16 mouse cellular contexts compared by ENCODE assay signal in the genomic region with DNA sequence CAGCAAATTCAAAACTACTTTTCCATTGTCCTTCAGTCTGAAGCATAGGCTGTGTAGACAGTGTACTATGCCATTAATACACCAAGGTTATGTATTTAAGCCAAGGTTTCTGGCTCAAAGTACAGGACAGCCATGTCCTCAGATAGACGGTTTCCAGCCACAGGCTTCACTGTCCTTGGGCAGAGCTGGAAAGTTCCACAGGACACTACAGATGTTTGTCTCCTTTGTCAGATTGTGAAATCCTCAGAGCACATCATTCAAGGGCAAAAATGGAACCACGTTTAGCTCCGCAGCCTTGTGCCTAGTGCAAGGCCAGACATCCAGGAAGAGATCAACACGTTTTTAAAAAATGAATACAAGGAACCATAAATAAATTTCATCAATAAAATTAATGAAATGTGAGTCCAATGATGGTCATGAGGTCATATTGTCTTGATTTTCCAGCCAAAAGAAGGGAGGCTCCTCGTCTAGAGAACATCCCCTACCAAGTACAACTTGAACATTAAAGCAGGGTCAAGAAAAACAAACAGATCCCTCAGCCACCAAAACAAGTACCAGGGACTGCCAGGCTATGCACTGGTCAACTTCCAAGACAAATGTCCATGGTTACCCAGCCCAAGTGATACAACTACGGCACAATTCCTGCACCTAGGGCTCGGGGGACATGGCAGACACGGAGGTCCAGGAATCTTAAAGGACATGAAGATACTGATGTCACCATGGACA.
A peak's percentile ranks its signal among the peaks of the same experiment; 100 is the strongest.
DNase-seq lines count a peak whose midpoint lies in the region; ATAC-seq and TF ChIP-seq lines count a peak whose summit lies in the region.
"Had no signal": no experiment of that assay in that cellular context is flagged by ENCODE, and none has a peak within 500 bp of the region (broad histone marks: within the 10 kb centered on the region; RNA-seq: fewer than 3 reads in every experiment).

No protein-coding gene starts in this region.

- no peak for TF ChIP-seq POLR2A in testis, adult 2 months (IDR thresholded peaks at IDR 0.05; ENCODE audit: control insufficient read depth, low read depth, low read length)

- TF ChIP-seq CTCF in testis, adult 2 months (IDR thresholded peaks at IDR 0.05; ENCODE audit: control insufficient read depth, insufficient read depth, insufficient replicate concordance, low read depth, low read length): no peak

- no peaks in the 10 kb centered on the region for H3K36me3 ChIP-seq in kidney, embryonic 16.5 days (ENCODE audit: insufficient read depth, low read length)
- no peaks in the 10 kb centered on the region for H3K36me3 ChIP-seq in testis, adult 2 months (ENCODE audit: control insufficient read depth, insufficient read depth, low read length)
- H3K36me3 ChIP-seq: embryonic facial prominence, embryonic 10.5 days; limb, embryonic 13.5 days; neural tube, embryonic 15.5 days had no signal

- DNase-seq in gastrocnemius, adult 18-20 months (ENCODE audit: low spot score): peak; percentile 45
- DNase-seq in gastrocnemius, postnatal 10 days: no peak
- DNase-seq in kidney, adult 11 months: no peak
- no peak for DNase-seq in testis, postnatal 10 days (ENCODE audit: low spot score)
- no peak for DNase-seq in layer of hippocampus, adult 9-11 months
- no peak for DNase-seq in left cerebral cortex, adult 8-10 months (ENCODE audit: low spot score in 2 of 2)
- DNase-seq: cerebellum, adult 8-10 months; kidney, postnatal 10 days; right cerebral cortex, postnatal 14 days had no signal

- no peak for ATAC-seq in kidney, embryonic 16.5 days (ENCODE audit: low FRiP score, low TSS enrichment)
- ATAC-seq: hindbrain, embryonic 16.5 days had no signal

- H3K9me3 ChIP-seq in kidney, embryonic 16.5 days (ENCODE audit: low read length): no peaks in the 10 kb centered on the region
- H3K9me3 ChIP-seq: embryonic facial prominence, embryonic 10.5 days; limb, embryonic 13.5 days; megakaryocyte, embryonic 14.5 days; neural tube, embryonic 15.5 days had no signal

- H3K4me2 ChIP-seq in kidney, embryonic 16.5 days (replicated peaks; ENCODE audit: low read depth, low read length): no peak overlapping the region
- H3K4me2 ChIP-seq: limb, embryonic 13.5 days; neural tube, embryonic 15.5 days had no signal

- H3K4me3 ChIP-seq in kidney, embryonic 16.5 days (ENCODE audit: low read length): no peak overlapping the region
- H3K4me3 ChIP-seq in testis, adult 2 months (ENCODE audit: control insufficient read depth, low read depth, low read length): no peak overlapping the region
- H3K4me3 ChIP-seq: embryonic facial prominence, embryonic 10.5 days; limb, embryonic 13.5 days; megakaryocyte, embryonic 14.5 days; neural tube, embryonic 15.5 days had no signal

- H3K9ac ChIP-seq in kidney, embryonic 16.5 days (replicated peaks; ENCODE audit: low read length): no peak overlapping the region
- H3K9ac ChIP-seq: limb, embryonic 13.5 days; neural tube, embryonic 15.5 days had no signal

- H3K4me1 ChIP-seq in kidney, embryonic 16.5 days (ENCODE audit: insufficient read depth, low read length): peaks cover 7% of the 10 kb centered on the region; the same call in 1 of the 2 replicates
- H3K4me1 ChIP-seq in testis, adult 2 months (ENCODE audit: control insufficient read depth, insufficient read depth, low read length): no peaks in the 10 kb centered on the region
- H3K4me1 ChIP-seq: neural tube, embryonic 15.5 days had no signal

- H3K27me3 ChIP-seq in kidney, embryonic 16.5 days (ENCODE audit: insufficient read depth, low read length): no peaks in the 10 kb centered on the region
- no peaks in the 10 kb centered on the region for H3K27me3 ChIP-seq in testis, adult 2 months (ENCODE audit: control insufficient read depth, insufficient read depth, low read length)
- H3K27me3 ChIP-seq: limb, embryonic 13.5 days; neural tube, embryonic 15.5 days had no signal

- whole genome bisulfite sequencing in kidney, embryonic 16.5 days: 77% methylated on average over 8 of the region's 8 CpGs

- peak overlapping the region; percentile 69 for H3K27ac ChIP-seq in kidney, embryonic 16.5 days (ENCODE audit: low read length)
- peak overlapping the region; percentile 58 for H3K27ac ChIP-seq in testis, adult 2 months (ENCODE audit: control insufficient read depth, insufficient read depth, low read depth, low read length)
- H3K27ac ChIP-seq: embryonic facial prominence, embryonic 10.5 days; limb, embryonic 13.5 days; neural tube, embryonic 15.5 days had no signal
